Mouse (Mus musculus): ENCODE data around the gene Rnasek.

Gene Rnasek

GRCm38 (mm10) chr11:70239541-70240279 is at the start of gene Rnasek, which contains the start of gene Gm21988:
Rnasek (minus strand) TSS chr11:70239842.
Gm21988 (minus strand) TSS chr11:70239830.
- DNase-seq (ENCODE audit: low spot score in 2 of 2) = peak; percentile 83 to 90

DNA sequence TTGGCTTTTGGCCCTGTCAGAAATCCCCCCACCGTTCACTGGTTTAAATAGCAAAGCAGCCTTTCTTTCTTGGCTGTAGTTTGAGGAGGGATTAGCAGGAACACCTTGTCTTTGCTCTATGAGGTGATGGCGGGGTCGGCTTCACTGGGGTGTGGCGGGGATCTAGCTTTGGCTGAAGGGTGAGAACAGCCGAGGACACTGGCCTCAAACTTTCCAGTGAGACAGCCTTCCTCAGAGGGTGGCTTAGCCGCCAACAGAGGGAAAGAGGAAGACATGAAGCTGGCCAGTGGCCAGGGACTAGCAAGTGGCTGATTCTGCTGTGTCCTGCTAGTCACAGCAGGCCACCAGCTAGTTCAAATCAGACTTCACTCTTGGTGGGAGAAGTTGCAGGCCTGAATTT is 49.6 kb upstream of the Rnasek start:
- DNase-seq (ENCODE audit: low spot score in 2 of 2) = peak in 1 of 2 experiments; percentile 26

DNA sequence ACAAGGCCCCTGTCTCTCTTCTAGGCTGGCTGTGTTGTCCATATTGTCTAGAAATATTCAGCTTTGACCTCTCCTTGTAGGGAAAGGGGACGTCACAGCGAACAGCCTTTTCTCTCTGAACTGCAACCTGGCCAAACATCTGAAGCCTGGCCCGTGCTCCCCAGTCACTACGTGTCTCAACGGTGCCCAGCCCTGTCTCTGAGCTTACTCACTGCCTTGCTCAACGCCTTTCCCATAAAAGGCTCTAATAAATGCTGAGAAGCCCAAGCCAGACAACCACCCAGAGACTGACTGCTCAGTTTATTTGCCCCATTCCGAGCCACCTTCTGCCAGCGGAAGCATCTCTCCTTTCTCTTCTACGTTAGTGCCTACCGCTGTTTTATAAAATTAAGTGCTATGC is 48.5 kb upstream of the Rnasek start:
- DNase-seq (ENCODE audit: low spot score in 2 of 2) = no peak

DNA sequence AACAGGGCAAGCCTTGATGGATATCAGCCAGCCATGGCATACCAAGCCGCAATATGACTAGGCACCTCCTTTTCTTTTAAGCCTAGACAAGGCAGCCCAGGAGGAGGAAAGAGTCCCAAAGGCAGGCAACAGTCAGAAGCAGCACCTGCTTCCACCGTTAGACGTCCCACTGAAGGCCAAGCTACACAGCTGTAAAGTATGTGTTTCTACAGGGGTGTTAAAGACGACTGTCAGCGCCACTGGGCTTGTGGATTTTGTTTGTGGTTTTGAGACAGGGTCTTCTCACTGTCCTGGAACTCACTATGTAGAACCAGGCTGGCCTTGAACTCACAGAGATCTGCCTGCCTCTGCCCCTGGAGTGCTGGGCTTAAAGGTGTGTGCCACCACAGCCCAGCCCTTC is 46.0 kb upstream of the Rnasek start:
- DNase-seq (ENCODE audit: low spot score in 2 of 2) = no peak

DNA sequence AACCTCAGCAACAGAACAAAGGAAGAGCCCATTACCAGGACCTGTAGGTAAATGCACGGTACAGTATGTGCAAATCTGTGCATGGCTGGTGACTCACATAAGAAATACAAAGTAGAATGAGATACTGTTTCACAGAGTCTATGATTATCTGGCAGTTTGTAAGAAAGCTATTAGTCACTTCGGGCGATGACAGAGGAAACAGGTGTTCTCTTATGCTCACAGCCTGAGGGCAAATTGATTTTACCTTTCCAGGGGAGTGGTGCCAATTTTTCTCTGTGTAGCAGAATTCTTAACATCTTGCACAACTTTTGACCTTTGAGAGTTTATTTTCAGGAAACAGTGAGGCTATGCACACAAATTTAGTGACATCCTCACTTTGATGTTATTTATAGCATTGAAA is 45.1 kb upstream of the Rnasek start:
- DNase-seq (ENCODE audit: low spot score in 2 of 2) = no peak

DNA sequence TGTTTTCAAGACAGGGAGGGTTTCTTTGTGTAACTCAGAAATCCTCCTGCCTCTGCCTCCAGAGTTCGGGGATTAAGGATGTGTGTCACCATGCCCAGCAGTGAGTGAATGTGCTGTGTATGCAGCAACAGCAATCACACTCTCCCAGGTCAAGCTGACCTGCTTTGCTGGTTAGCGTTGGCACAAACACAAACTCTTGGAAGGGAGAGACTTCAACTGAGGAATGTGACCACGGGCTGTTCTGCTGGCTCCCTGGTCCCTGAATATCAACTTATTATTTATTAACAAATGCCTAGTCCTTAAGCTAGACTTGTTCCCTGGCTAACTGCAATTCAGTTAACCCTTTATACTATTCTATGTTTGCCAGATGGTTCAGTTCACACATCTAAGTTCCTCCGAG is 44.0 kb upstream of the Rnasek start:
- no peak for DNase-seq (ENCODE audit: low spot score in 2 of 2)

GRCm38 (mm10) chr11:70280441-70280840 is 40.8 kb upstream of the Rnasek start:
- DNase-seq (ENCODE audit: low spot score in 2 of 2) = peak in 1 of 2 experiments; percentile 30

DNA sequence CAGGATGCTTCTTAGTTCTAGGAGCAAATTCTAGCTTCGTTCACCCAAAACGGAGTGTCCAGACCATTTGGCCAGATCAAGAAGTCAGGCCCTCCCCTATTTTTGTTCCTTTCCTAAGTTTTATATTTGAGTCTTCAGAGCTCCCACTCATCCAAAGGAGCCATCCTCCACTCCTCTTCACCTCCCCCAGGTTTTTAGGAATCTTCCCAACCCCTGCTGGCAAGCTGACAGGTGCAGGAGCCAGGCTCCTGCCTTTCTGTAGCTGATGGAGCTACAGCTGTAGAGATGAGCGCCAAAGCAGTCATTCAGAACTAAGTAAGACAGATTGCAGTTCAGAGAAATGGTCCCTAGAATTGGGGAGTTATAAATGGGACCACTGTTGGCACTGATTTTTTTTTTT is 39.3 kb upstream of the Rnasek start:
- no peak for DNase-seq (ENCODE audit: low spot score in 2 of 2)

- DNase-seq (ENCODE audit: low spot score in 2 of 2) = no peak
Measured at GRCm38 (mm10) chr11:70271641-70272040, 32.0 kb upstream of the Rnasek start.

GRCm38 (mm10) chr11:70266405-70266804 is 26.8 kb upstream of the Rnasek start:
- peak; percentile 53 to 61 for DNase-seq (ENCODE audit: low spot score in 2 of 2)

- DNase-seq (ENCODE audit: low spot score in 2 of 2) = no peak
Measured at GRCm38 (mm10) chr11:70265819-70266218, 26.2 kb upstream of the Rnasek start.

DNA sequence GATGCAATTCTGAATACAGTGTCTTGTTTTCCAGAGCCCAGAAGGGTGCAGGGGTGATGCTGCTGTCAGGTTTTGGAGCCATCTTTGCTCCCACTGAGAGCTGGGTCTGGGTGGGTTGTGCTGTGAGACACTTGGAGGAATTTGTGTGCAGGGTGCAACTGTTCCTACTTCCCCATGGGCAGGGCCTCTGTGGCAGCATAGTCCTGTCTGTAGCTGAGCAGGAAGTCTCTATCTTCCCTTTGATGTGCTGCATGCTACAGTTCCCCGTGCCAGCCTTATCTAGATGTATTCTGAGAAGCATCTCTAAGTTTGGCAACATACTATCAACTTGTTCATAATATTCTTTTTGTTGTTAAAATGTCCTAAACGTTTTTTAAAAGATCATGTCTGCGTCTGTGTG is 25.6 kb upstream of the Rnasek start:
- DNase-seq (ENCODE audit: low spot score in 2 of 2) = no peak

GRCm38 (mm10) chr11:70259035-70259434 is 19.4 kb upstream of the Rnasek start:
- DNase-seq (ENCODE audit: low spot score in 2 of 2) = no peak

- peak; percentile 37 to 58 for DNase-seq (ENCODE audit: low spot score in 2 of 2)
Measured at GRCm38 (mm10) chr11:70254931-70255531, 15.4 kb upstream of the Rnasek start, which contains the start of gene Alox12. Alox12 (minus strand) TSS chr11:70255353.

GRCm38 (mm10) chr11:70254337-70254736 is 14.7 kb upstream of the Rnasek start:
- no peak for DNase-seq (ENCODE audit: low spot score in 2 of 2)

GRCm38 (mm10) chr11:70251853-70252252 is 12.2 kb upstream of the Rnasek start:
- DNase-seq (ENCODE audit: low spot score in 2 of 2) = no peak

DNA sequence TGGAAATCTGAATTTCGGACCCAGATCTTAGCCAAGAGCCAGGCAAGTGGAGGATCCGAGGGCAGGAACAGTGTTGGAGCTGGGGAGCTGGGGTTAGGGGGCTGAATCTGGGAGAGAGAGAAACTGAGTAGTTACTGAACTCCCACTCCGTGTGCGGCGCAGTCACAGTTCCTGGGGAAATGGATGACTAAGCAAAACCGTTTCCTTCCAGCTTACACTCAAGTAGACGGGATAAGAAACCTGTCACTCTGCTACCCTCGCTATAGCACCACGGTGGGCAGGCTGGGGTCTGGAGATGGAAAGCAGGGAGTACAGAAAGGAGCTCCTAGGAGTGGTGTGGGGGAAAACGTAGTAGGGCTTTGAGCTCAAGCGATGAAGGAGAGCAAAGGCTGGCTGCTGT is 10.5 kb upstream of the Rnasek start:
- no peak for DNase-seq (ENCODE audit: low spot score in 2 of 2)

- peak in 1 of 2 experiments; percentile 27 for DNase-seq (ENCODE audit: low spot score in 2 of 2)
Measured at GRCm38 (mm10) chr11:70247136-70247845, 7.6 kb upstream of the Rnasek start.

GRCm38 (mm10) chr11:70242591-70242990 is 2.9 kb upstream of the Rnasek start:
- DNase-seq (ENCODE audit: low spot score in 2 of 2) = no peak

- DNase-seq (ENCODE audit: low spot score in 2 of 2) = no peak
Measured at GRCm38 (mm10) chr11:70238591-70239440, 826 bp downstream of the Rnasek start.

DNA sequence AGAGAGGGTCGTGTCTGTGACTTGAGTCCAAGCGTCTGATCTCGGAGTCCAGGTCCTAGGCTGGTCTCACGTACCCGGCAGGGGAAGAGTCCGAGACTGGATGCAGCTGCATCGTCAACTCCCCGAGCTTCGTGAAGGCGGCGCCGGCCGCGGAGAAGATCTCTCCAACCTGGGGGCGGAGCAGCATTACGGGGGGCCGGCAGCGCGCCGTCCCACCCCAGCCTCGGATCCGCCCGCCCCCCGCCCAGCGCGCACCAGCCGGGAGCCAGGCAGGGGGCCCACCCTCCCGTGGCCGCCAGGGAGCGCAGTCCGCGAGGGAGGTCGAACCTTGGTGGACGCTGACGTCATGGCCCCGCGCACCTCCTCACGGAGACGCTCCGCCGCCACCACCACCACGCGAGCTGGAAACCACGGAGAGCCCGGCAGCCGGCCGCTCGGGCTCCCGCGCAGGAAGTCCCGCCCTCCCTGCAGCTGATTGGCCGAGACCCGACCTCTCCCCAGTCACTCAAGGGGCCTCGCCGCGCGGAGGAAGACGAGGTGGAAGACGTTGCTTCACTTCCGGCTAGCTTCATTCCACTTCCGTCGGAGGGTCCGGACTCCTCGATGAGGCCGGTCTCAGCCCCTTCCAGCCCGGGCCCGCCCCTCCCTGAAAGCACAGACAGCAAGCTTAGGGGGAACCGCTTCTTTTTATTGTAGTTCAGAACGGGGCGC is 2.0 kb downstream of the Rnasek start, which contains the start of gene 0610010K14Rik:
0610010K14Rik (minus strand) TSS at position 458 of the 711 bp plus-strand sequence.
- peak; percentile 98 for DNase-seq (ENCODE audit: low spot score in 2 of 2)
